Comparison of ENCODE assay signal across 25 mouse cellular contexts in genomic region chr13:104930814-104931213, GRCm38 (mm10).
"Had no signal": no experiment of that assay in that cellular context is flagged by ENCODE, and none has a peak within 500 bp of the region (broad histone marks: within the 10 kb centered on the region; RNA-seq: fewer than 3 reads in every experiment).

No protein-coding gene starts in this region.

- H3K4me3 ChIP-seq: forebrain, embryonic 15.5 days; heart, adult 2 months; heart, embryonic 13.5 days; heart, embryonic 15.5 days; kidney, embryonic 15.5 days; layer of hippocampus, adult 2 months; left cerebral cortex, adult 2 months; limb, embryonic 10.5 days; limb, embryonic 12.5 days; liver, embryonic 13.5 days had no signal

- H3K27me3 ChIP-seq: forebrain, embryonic 15.5 days; heart, embryonic 13.5 days; heart, embryonic 15.5 days; kidney, embryonic 15.5 days; limb, embryonic 12.5 days; liver, embryonic 13.5 days had no signal

- H3K9me3 ChIP-seq: forebrain, embryonic 15.5 days; heart, embryonic 13.5 days; heart, embryonic 15.5 days; kidney, embryonic 15.5 days; limb, embryonic 10.5 days; limb, embryonic 12.5 days; liver, embryonic 13.5 days had no signal

- DNase-seq: forebrain, postnatal 0 days; gastrocnemius, postnatal 14 days; gastrocnemius, postnatal 36 days; heart, adult 2 months; heart, postnatal 14 days; heart, postnatal 36 days; kidney, adult 11 months; kidney, adult 2 months; kidney, adult 9 months; kidney, postnatal 14 days; kidney, postnatal 4 days; liver; liver, embryonic 13.5 days had no signal

- H3K9ac ChIP-seq: forebrain, embryonic 15.5 days; forebrain, postnatal 0 days; heart, embryonic 13.5 days; heart, embryonic 15.5 days; kidney, embryonic 15.5 days; limb, embryonic 12.5 days; liver, embryonic 13.5 days had no signal

- H3K27ac ChIP-seq: forebrain, embryonic 15.5 days; heart, adult 2 months; heart, embryonic 13.5 days; heart, embryonic 15.5 days; kidney, embryonic 15.5 days; kidney, postnatal 0 days; layer of hippocampus, adult 2 months; left cerebral cortex, adult 2 months; limb, embryonic 10.5 days; limb, embryonic 12.5 days; liver, embryonic 13.5 days had no signal

- H3K4me2 ChIP-seq: forebrain, embryonic 15.5 days; heart, embryonic 11.5 days; heart, embryonic 13.5 days; heart, embryonic 15.5 days; kidney, embryonic 15.5 days; limb, embryonic 12.5 days; liver, embryonic 11.5 days; liver, embryonic 13.5 days had no signal

- H3K36me3 ChIP-seq: forebrain, embryonic 15.5 days; heart, embryonic 13.5 days; heart, embryonic 15.5 days; kidney, embryonic 15.5 days; limb, embryonic 10.5 days; limb, embryonic 12.5 days; liver, embryonic 13.5 days had no signal

- ATAC-seq: forebrain, embryonic 15.5 days; forebrain, postnatal 0 days; intestine, embryonic 16.5 days had no signal

- H3K4me1 ChIP-seq: forebrain, embryonic 15.5 days; heart, embryonic 13.5 days; heart, embryonic 15.5 days; kidney, embryonic 15.5 days; limb, embryonic 10.5 days; limb, embryonic 12.5 days; liver, embryonic 13.5 days had no signal
